Mouse (Mus musculus) layer of hippocampus, adult 2 months (tissue): ENCODE data around the gene Pibf1. TPM values are rescaled to one million over a fixed set of nuclear protein-coding genes. Genes with fewer than 3 reads are reported as not detected.

Source experiments
- DNase-seq, 2 experiments: peaks; one replicate each; pipeline ENCODE4 v3.0.0; 2022; ENCODE audit warnings: low spot score in 2 of 2
- H3K27ac ChIP-seq: fragments of 200-600 bp; 2 replicates; pipeline ENCODE4 v1.8.1; 2022
- H3K4me3 ChIP-seq: fragments of 200-600 bp; 2 replicates; pipeline ENCODE4 v1.8.1; 2022; ENCODE audit warnings: mild to moderate bottlenecking
- CTCF ChIP-seq: fragments of 200-600 bp; conservative IDR thresholded peaks from 2 replicates; pipeline ENCODE4 v1.8.1; 2022; ENCODE audit warnings: antibody characterized with exemption, mild to moderate bottlenecking, moderate library complexity
- total RNA-seq, 2 experiments: library from RNA; stranded (reverse); gene quantifications; 2 replicates each; pipeline ENCODE4 v1.2.3; 2021

Pibf1 gene
- total RNA-seq, 2 experiments from 2014 or later = 14.1 to 15.5 TPM

GRCm38 (mm10) chr14:99117576-99117975, 18.4 kb downstream of the Pibf1 start:
- Histone ChIP-seq H3K27ac (no peak overlapping the region), H3K4me3 (no peak overlapping the region)
- no peak for DNase-seq
- peak; percentile 66 for TF ChIP-seq CTCF

GRCm38 (mm10) chr14:99121584-99122339, 22.5 kb downstream of the Pibf1 start:
- Histone ChIP-seq H3K4me3 (no peak overlapping the region), H3K27ac (no peak overlapping the region)
- DNase-seq = no peak
- TF ChIP-seq CTCF = no peak

- no peak for DNase-seq
- no peak overlapping the region for H3K4me3 ChIP-seq
- 0 out of 2 replicates have a peak, but pooled peaks have one; percentile 16 for TF ChIP-seq CTCF
- H3K27ac ChIP-seq = no peak overlapping the region
Observed at GRCm38 (mm10) chr14:99124076-99124475, 24.9 kb downstream of the Pibf1 start.

GRCm38 (mm10) chr14:99126713-99127112, 27.5 kb downstream of the Pibf1 start:
- H3K4me3 ChIP-seq = no peak overlapping the region
- no peak for TF ChIP-seq CTCF
- no peak for DNase-seq
- H3K27ac ChIP-seq = no peak overlapping the region

GRCm38 (mm10) chr14:99127509-99127908, 28.3 kb downstream of the Pibf1 start:
- no peak for DNase-seq
- TF ChIP-seq CTCF = no peak
- Histone ChIP-seq H3K27ac (no peak overlapping the region), H3K4me3 (no peak overlapping the region)

- H3K4me3 ChIP-seq = no peak overlapping the region
- H3K27ac ChIP-seq = no peak overlapping the region
- no peak for DNase-seq
- no peak for TF ChIP-seq CTCF
Observed at GRCm38 (mm10) chr14:99129050-99129449, 29.8 kb downstream of the Pibf1 start.

GRCm38 (mm10) chr14:99134048-99134447, 34.8 kb downstream of the Pibf1 start:
- no peak for DNase-seq
- no peak overlapping the region for H3K4me3 ChIP-seq
- no peak overlapping the region for H3K27ac ChIP-seq
- TF ChIP-seq CTCF = no peak

GRCm38 (mm10) chr14:99135761-99136160, 36.5 kb downstream of the Pibf1 start:
- no peak for DNase-seq
- TF ChIP-seq CTCF = no peak
- no peak overlapping the region for H3K4me3 ChIP-seq
- no peak overlapping the region for H3K27ac ChIP-seq

- Histone ChIP-seq H3K4me3 (no peak overlapping the region), H3K27ac (no peak overlapping the region)
- TF ChIP-seq CTCF = no peak
- DNase-seq = no peak
Observed at GRCm38 (mm10) chr14:99136297-99136696, 37.1 kb downstream of the Pibf1 start.

GRCm38 (mm10) chr14:99140036-99140435, 40.8 kb downstream of the Pibf1 start:
- DNase-seq = no peak
- no peak overlapping the region for H3K27ac ChIP-seq
- H3K4me3 ChIP-seq = no peak overlapping the region
- TF ChIP-seq CTCF = no peak

- TF ChIP-seq CTCF = peak; percentile 97
- peak; percentile 67 to 83 for DNase-seq
- Histone ChIP-seq H3K4me3 (no peak overlapping the region), H3K27ac (no peak overlapping the region)
Observed at GRCm38 (mm10) chr14:99141786-99142633, 42.8 kb downstream of the Pibf1 start.

- H3K4me3 ChIP-seq = no peak overlapping the region
- H3K27ac ChIP-seq = no peak overlapping the region
- DNase-seq = no peak
- TF ChIP-seq CTCF = no peak
Observed at GRCm38 (mm10) chr14:99146841-99147240, 47.6 kb downstream of the Pibf1 start.

GRCm38 (mm10) chr14:99152683-99153082, 53.5 kb downstream of the Pibf1 start:
- H3K4me3 ChIP-seq = no peak overlapping the region
- H3K27ac ChIP-seq = no peak overlapping the region
- TF ChIP-seq CTCF = no peak
- DNase-seq = no peak
